Mouse (Mus musculus) heart, embryonic 10.5 days (tissue): ENCODE results near the gene Gtf2i. TPM values are rescaled to one million over a fixed set of nuclear protein-coding genes. Genes with fewer than 3 reads are reported as not detected.

Experiments
- DNase-seq: peaks from one replicate; pipeline ENCODE4 v3.0.0-alpha.2; 2017; ENCODE audit warnings: low spot score
- H3K27ac ChIP-seq: fragments of 300-500 bp; sonication (generic); 2 replicates; pipeline ENCODE4 v1.5.1; 2016; ENCODE audit warnings: mild to moderate bottlenecking
- H3K27me3 ChIP-seq: fragments of 300-500 bp; sonication (generic); 2 replicates; pipeline ENCODE4 v1.6.1; 2016; ENCODE audit warnings: mild to moderate bottlenecking; ENCODE audit not compliant: poor library complexity, insufficient read depth, severe bottlenecking
- H3K36me3 ChIP-seq: fragments of 300-500 bp; sonication (generic); 2 replicates; pipeline ENCODE4 v1.6.1; 2016; ENCODE audit warnings: mild to moderate bottlenecking, moderate library complexity
- H3K4me1 ChIP-seq: fragments of 300-500 bp; sonication (generic); 2 replicates; pipeline ENCODE4 v1.6.1; 2016; ENCODE audit warnings: mild to moderate bottlenecking
- H3K4me3 ChIP-seq: fragments of 300-500 bp; sonication (generic); 2 replicates; pipeline ENCODE4 v1.5.1; 2016; ENCODE audit warnings: mild to moderate bottlenecking, moderate library complexity
- H3K9me3 ChIP-seq: fragments of 300-500 bp; sonication (generic); 2 replicates; pipeline ENCODE4 v1.6.1; 2016; ENCODE audit warnings: mild to moderate bottlenecking, moderate library complexity
- WGBS: fragments of 180-500 bp; shearing (Covaris S2); methylation state at CpG from one replicate; pipeline ENCODE4 v1.1.7; 2016; 5-methylcytosine and 5-hydroxymethylcytosine counted together
- microRNA-seq: library from miRNA; unstranded; fragments of <30 nt; microRNA quantifications from one replicate; pipeline ENCODE4, GENCODE M21; 2017
- polyA plus RNA-seq: library from polyadenylated mRNA; unstranded; fragments of >200 nt; fragmentation: Nextera tagmentation; extraction: Ambion mirVana; gene quantifications from 2 replicates; pipeline ENCODE4 v1.2.1, GENCODE M21; 2016

The Gtf2i gene
- polyA plus RNA-seq, 1 experiment from 2014 or later: 141 TPM

GRCm38 (mm10) chr5:134193664-134194063 is 120.9 kb downstream of the Gtf2i start:
- Histone ChIP-seq H3K27me3 (no peaks in the 10 kb centered on the region), H3K4me1 (no peaks in the 10 kb centered on the region), H3K36me3 (peaks cover 39% of the 10 kb centered on the region), H3K9me3 (no peaks in the 10 kb centered on the region), H3K27ac (no peak overlapping the region), H3K4me3 (no peak overlapping the region)
- DNase-seq: no peak
- 84% methylated on average over 8 of the region's 8 CpGs for WGBS

GRCm38 (mm10) chr5:134188571-134188970 is 126.0 kb downstream of the Gtf2i start:
- H3K4me1 ChIP-seq: peaks cover 3% of the 10 kb centered on the region; the same call in 1 of the 2 replicates
- 85% methylated on average over 7 of the region's 7 CpGs for WGBS
- peaks cover 9% of the 10 kb centered on the region; the same call in 1 of the 2 replicates for H3K36me3 ChIP-seq
- H3K27me3 ChIP-seq: no peaks in the 10 kb centered on the region
- no peak overlapping the region for H3K27ac ChIP-seq
- H3K4me3 ChIP-seq: no peak overlapping the region
- no peaks in the 10 kb centered on the region for H3K9me3 ChIP-seq
- DNase-seq: no peak

Small RNA genes lying within 50 kb of the gene (microRNA-seq; reads per million reads assigned to microRNA genes)
- not detected for gene Mir3965

Other genes starting within 250 kb of the Gtf2i start
- gene Castor2, start 215.0 kb downstream of the Gtf2i start, polyA plus RNA-seq: 5.1 and 5.8 TPM in 2 replicates
- gene Rcc1l, start 138.0 kb downstream of the Gtf2i start, polyA plus RNA-seq: 32.9 and 36.7 TPM in 2 replicates
- gene Gtf2ird2, start 130.7 kb downstream of the Gtf2i start, polyA plus RNA-seq: 5.4 and 6.3 TPM in 2 replicates
- 0.96 and 2.2 TPM in 2 replicates for gene Ncf1, start 85.1 kb downstream of the Gtf2i start, polyA plus RNA-seq
- gene Gtf2ird1, start 142.0 kb upstream of the Gtf2i start, polyA plus RNA-seq: 64.1 and 74.8 TPM in 2 replicates
- 2.1 TPM in 2 replicates for gene Clip2, start 237.7 kb upstream of the Gtf2i start, polyA plus RNA-seq
- gene Syna, start 245.4 kb upstream of the Gtf2i start, polyA plus RNA-seq: not detected in 2 replicates